Mouse (Mus musculus) heart, postnatal 0 days (tissue): ENCODE measurements at regions not wholly inside any gene's neighbourhood (a gene's known extent, or its start where the extent isn't known, plus 50 kb on each side); places are given as distances from the start of the nearest gene placed in this dataset.

Experiments
- CTCF ChIP-seq: IDR thresholded peaks from 2 replicates; pipeline ENCODE4 v1.5.1; 2016; ENCODE audit warnings: antibody characterized with exemption, control low read depth, low read depth
- EP300 ChIP-seq: IDR thresholded peaks from 2 replicates; pipeline ENCODE4 v1.6.1; 2016; ENCODE audit warnings: antibody characterized with exemption, low read depth

DNA sequence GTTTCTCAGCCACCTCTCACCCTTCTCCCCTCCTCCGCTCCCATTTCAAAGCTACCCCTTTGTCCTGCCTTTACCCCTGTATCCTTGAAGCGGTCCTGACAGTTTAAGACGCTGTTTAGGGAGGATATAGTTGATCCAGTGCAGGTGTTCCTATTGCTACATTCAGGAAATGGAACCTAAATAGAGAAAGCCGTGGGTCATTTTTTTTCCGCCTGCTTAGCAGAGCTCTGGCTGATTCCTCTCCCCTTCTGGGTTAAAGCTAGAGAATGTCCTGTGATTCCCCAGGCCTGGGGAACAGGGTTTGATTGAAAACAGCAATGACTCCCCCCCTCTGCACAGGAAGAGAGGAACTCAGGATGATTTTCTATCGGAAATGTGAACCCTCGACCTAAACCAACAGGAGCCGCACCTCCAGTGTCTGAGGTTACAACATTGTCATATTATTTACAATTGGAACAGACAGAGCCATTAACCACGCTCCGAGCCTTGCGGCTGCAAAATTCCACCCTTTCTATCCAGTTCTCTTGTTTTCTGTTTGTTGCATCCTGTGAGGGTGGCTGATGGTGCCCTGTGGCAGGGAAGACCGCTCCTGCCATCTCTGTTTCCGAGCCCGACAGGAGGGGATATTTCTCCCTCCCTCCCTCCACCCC is 127.5 kb downstream of the Gm11077 start:
- no peak for TF ChIP-seq CTCF
- no peak for TF ChIP-seq EP300
